Mouse (Mus musculus): ENCODE measurements at regions not wholly inside any gene's neighbourhood (a gene's known extent, or its start where the extent isn't known, plus 50 kb on each side); places are given as distances from the start of the nearest gene placed in this dataset.

DNA sequence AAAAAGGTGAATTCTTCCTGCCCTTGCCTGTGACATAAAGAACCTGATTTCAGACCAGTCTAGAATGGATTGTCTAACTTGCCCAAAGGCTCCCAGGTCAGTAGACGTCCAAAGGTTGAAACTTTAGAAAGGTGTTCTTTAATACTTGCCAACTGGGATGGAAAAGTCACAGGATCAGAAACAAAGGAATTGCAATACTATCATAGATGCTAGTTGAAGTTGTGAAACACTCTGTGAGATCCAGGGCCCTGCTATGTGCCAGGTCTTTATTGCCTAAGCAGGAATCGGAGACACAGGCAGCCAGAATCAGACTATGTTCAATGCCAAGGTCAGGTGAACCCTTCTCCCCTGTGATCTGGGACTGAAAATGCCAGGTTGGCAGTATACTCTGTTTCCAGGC, 108.0 kb upstream of the Nphp3 start:
- TF ChIP-seq POLR2A (IDR thresholded peaks at IDR 0.05; ENCODE audit: extremely low read depth, insufficient read depth, low read length): no peak
- TF ChIP-seq CTCF (IDR thresholded peaks at IDR 0.05; ENCODE audit: low read depth, low read length): no peak
- H3K9ac ChIP-seq (ENCODE audit: low read depth, low read length): no peak overlapping the region
- no peaks in the 10 kb centered on the region for H3K79me2 ChIP-seq (ENCODE audit: control insufficient read depth, insufficient read depth, low read length)
- no peaks in the 10 kb centered on the region for H3K4me1 ChIP-seq (ENCODE audit: control insufficient read depth, insufficient read depth, low read length)
- no peak overlapping the region for H3K27ac ChIP-seq (replicated peaks; ENCODE audit: insufficient read depth, low read depth, low read length)
- H3K4me3 ChIP-seq (ENCODE audit: insufficient read depth, low read depth, low read length): no peak overlapping the region
- H3K36me3 ChIP-seq (ENCODE audit: control insufficient read depth, insufficient read depth, low read length): no peaks in the 10 kb centered on the region
- H3K27me3 ChIP-seq (ENCODE audit: control insufficient read depth, insufficient read depth, low read length): no peaks in the 10 kb centered on the region
- DNase-seq (ENCODE audit: extremely low read depth, low read depth, low spot score): peak; percentile 94
- WGBS: 26% methylated on average over 2 of the region's 2 CpGs

DNA sequence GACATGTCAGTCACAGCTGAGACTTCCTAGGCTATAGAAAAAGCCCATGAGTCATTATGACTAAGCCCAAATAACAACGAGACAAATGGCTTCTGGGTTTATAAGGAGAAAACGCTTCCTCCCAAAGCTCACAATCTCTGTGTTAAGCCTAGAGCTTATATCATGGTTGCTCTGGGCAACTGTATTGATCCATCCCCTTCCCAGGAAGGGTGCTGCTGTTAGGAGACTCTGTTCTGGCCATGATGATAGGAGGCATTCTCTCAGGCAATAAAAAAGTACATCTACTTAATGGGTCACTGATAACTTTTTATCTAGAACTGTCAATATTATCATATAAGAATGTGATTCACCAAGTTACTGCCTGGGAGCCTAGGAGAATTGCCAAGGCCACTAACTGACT, 103.0 kb upstream of the Nphp3 start:
- Histone ChIP-seq H3K4me1 (ENCODE audit: control insufficient read depth, insufficient read depth, low read length) (no peaks in the 10 kb centered on the region), H3K27ac (replicated peaks; ENCODE audit: insufficient read depth, low read depth, low read length) (no peak overlapping the region), H3K4me3 (ENCODE audit: insufficient read depth, low read depth, low read length) (no peak overlapping the region), H3K9ac (ENCODE audit: low read depth, low read length) (no peak overlapping the region), H3K27me3 (ENCODE audit: control insufficient read depth, insufficient read depth, low read length) (no peaks in the 10 kb centered on the region), H3K79me2 (ENCODE audit: control insufficient read depth, insufficient read depth, low read length) (no peaks in the 10 kb centered on the region), H3K36me3 (ENCODE audit: control insufficient read depth, insufficient read depth, low read length) (no peaks in the 10 kb centered on the region)
- 30% methylated on average over 2 of the region's 2 CpGs for WGBS
- TF ChIP-seq CTCF (IDR thresholded peaks at IDR 0.05; ENCODE audit: low read depth, low read length) (no peak), POLR2A (IDR thresholded peaks at IDR 0.05; ENCODE audit: extremely low read depth, insufficient read depth, low read length) (no peak)
- no peak for DNase-seq (ENCODE audit: extremely low read depth, low read depth, low spot score)

DNA sequence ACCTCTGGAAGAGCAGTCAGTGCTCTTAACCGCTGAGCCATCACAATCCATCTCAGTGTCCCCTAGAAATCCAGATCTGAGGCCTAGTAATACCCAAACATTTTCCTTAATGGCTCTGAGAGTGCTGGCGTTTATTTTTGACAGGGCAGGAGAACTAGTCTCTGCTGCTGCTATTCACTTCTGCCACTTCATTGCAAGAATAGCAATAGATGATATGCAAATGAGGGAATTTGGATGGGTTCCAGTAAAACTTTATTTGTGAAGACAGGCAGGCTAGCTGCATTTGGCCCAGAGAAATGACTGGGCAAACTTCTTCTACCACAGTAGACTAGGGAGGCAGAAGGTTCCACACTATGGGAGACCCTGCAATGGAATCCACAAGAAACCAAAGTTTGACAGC, 91.0 kb upstream of the Nphp3 start:
- Histone ChIP-seq H3K4me3 (ENCODE audit: insufficient read depth, low read depth, low read length) (no peak overlapping the region), H3K27ac (replicated peaks; ENCODE audit: insufficient read depth, low read depth, low read length) (no peak overlapping the region)

DNA sequence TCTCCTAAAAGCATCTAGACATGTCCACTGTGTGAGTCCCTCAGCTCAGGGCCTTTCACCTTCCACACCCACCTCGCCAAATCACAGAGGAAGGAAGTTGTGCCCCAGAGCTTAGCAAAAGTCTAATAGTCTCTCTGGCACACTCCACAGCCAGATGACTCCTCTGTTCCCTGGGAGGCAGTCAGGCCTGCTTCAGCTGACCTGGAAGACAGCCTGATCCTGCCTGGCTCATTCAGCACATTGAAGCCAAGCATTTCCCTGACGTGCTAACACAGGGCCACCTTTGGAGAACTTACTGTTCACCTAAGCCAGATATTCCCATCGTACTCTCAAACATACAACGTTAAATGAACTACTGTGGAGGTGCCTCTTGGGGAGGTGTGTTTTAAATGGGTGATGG, 87.2 kb upstream of the Nphp3 start:
- no peak overlapping the region for H3K27ac ChIP-seq (replicated peaks; ENCODE audit: insufficient read depth, low read depth, low read length)
- no peaks in the 10 kb centered on the region for H3K27me3 ChIP-seq (ENCODE audit: control insufficient read depth, insufficient read depth, low read length)
- no peaks in the 10 kb centered on the region for H3K36me3 ChIP-seq (ENCODE audit: control insufficient read depth, insufficient read depth, low read length)
- H3K4me1 ChIP-seq (ENCODE audit: control insufficient read depth, insufficient read depth, low read length): no peaks in the 10 kb centered on the region
- no peaks in the 10 kb centered on the region for H3K79me2 ChIP-seq (ENCODE audit: control insufficient read depth, insufficient read depth, low read length)
- no peak overlapping the region for H3K4me3 ChIP-seq (ENCODE audit: insufficient read depth, low read depth, low read length)
- H3K9ac ChIP-seq (ENCODE audit: low read depth, low read length): no peak overlapping the region
- TF ChIP-seq POLR2A (IDR thresholded peaks at IDR 0.05; ENCODE audit: extremely low read depth, insufficient read depth, low read length) (no peak), CTCF (IDR thresholded peaks at IDR 0.05; ENCODE audit: low read depth, low read length) (no peak)
- DNase-seq (ENCODE audit: extremely low read depth, low read depth, low spot score): no peak
- WGBS: 84% methylated on average over 4 of the region's 4 CpGs

More for the DNA sequence above, 91.0 kb upstream of the Nphp3 start:
- H3K9ac ChIP-seq (ENCODE audit: low read depth, low read length): no peak overlapping the region
- no peaks in the 10 kb centered on the region for H3K36me3 ChIP-seq (ENCODE audit: control insufficient read depth, insufficient read depth, low read length)
- H3K79me2 ChIP-seq (ENCODE audit: control insufficient read depth, insufficient read depth, low read length): no peaks in the 10 kb centered on the region
- 77% methylated on average over 2 of the region's 2 CpGs for WGBS
- no peaks in the 10 kb centered on the region for H3K4me1 ChIP-seq (ENCODE audit: control insufficient read depth, insufficient read depth, low read length)
- TF ChIP-seq POLR2A (IDR thresholded peaks at IDR 0.05; ENCODE audit: extremely low read depth, insufficient read depth, low read length): no peak
- TF ChIP-seq CTCF (IDR thresholded peaks at IDR 0.05; ENCODE audit: low read depth, low read length): no peak
- H3K27me3 ChIP-seq (ENCODE audit: control insufficient read depth, insufficient read depth, low read length): no peaks in the 10 kb centered on the region
- no peak for DNase-seq (ENCODE audit: extremely low read depth, low read depth, low spot score)

DNA sequence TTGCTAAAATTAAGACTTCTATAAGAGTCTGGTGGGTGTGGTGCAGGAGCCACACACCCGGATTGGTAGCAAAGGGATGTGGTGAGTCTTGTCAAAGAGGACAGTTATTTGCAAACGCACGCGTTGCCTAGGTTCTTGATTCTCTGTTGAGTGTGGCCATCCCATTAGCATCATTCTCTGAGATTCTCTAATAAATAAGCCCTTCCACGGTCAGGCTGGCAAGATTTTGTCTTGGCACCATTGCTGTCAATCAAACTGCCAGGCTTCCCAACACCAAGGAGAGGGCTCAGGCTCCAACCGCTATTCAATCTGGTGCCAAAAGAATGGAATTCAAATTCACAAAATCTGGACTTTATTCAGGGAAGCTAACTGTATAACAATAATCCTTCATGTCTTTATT, 84.6 kb upstream of the Nphp3 start:
- Histone ChIP-seq H3K4me1 (ENCODE audit: control insufficient read depth, insufficient read depth, low read length) (peaks cover 4% of the 10 kb centered on the region; the same call in 1 of the 2 replicates), H3K79me2 (ENCODE audit: control insufficient read depth, insufficient read depth, low read length) (no peaks in the 10 kb centered on the region), H3K27me3 (ENCODE audit: control insufficient read depth, insufficient read depth, low read length) (no peaks in the 10 kb centered on the region), H3K4me3 (ENCODE audit: insufficient read depth, low read depth, low read length) (no peak overlapping the region), H3K9ac (ENCODE audit: low read depth, low read length) (no peak overlapping the region), H3K36me3 (ENCODE audit: control insufficient read depth, insufficient read depth, low read length) (no peaks in the 10 kb centered on the region), H3K27ac (replicated peaks; ENCODE audit: insufficient read depth, low read depth, low read length) (no peak overlapping the region)
- WGBS: 94% methylated on average over 6 of the region's 6 CpGs
- no peak for TF ChIP-seq CTCF (IDR thresholded peaks at IDR 0.05; ENCODE audit: low read depth, low read length)
- TF ChIP-seq POLR2A (IDR thresholded peaks at IDR 0.05; ENCODE audit: extremely low read depth, insufficient read depth, low read length): no peak
- no peak for DNase-seq (ENCODE audit: extremely low read depth, low read depth, low spot score)

DNA sequence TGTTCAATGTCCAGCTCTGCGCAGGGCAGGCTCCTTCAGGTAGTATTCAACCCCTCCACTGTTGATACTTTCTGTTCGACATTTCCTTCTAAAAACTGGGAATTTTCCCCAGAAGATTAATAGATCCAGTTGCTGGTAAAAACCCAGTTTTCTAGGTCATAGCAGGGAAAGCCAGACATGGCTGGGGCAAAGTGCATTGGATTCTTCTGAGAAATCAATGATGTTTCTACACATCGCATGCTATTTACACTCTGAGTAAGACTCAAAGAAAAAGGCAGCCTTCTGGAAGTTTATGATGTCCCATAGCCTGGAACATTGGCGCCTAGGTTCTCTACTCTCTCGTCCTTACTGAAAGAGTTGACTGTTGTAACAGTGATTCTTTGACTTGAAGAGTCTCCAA, 80.0 kb upstream of the Nphp3 start:
- Histone ChIP-seq H3K4me1 (ENCODE audit: control insufficient read depth, insufficient read depth, low read length) (peaks cover 4% of the 10 kb centered on the region; the same call in 1 of the 2 replicates), H3K79me2 (ENCODE audit: control insufficient read depth, insufficient read depth, low read length) (no peaks in the 10 kb centered on the region), H3K4me3 (ENCODE audit: insufficient read depth, low read depth, low read length) (no peak overlapping the region), H3K9ac (ENCODE audit: low read depth, low read length) (no peak overlapping the region), H3K27me3 (ENCODE audit: control insufficient read depth, insufficient read depth, low read length) (no peaks in the 10 kb centered on the region), H3K27ac (replicated peaks; ENCODE audit: insufficient read depth, low read depth, low read length) (peak overlapping the region; percentile 58; the same call in 1 of the 2 replicates), H3K36me3 (ENCODE audit: control insufficient read depth, insufficient read depth, low read length) (no peaks in the 10 kb centered on the region)
- WGBS: 63% methylated on average over 5 of the region's 5 CpGs
- TF ChIP-seq CTCF (IDR thresholded peaks at IDR 0.05; ENCODE audit: low read depth, low read length) (no peak), POLR2A (IDR thresholded peaks at IDR 0.05; ENCODE audit: extremely low read depth, insufficient read depth, low read length) (no peak)
- DNase-seq (ENCODE audit: extremely low read depth, low read depth, low spot score): peak; percentile 66
